Mouse (Mus musculus) forebrain, embryonic 16.5 days (tissue): ENCODE data around the gene Slbp. TPM values are rescaled to one million over a fixed set of nuclear protein-coding genes. Genes with fewer than 3 reads are reported as not detected.
A peak's percentile ranks its signal among the peaks of the same experiment; 100 is the strongest.

ENCODE experiments used
- ATAC-seq: fragments of 200-750 bp; cut with Nextera tagmentation; 2 replicates; pipeline ENCODE4 v1.8.0; 2017; ENCODE audit warnings: mild to moderate bottlenecking, moderate library complexity
- H3K27ac ChIP-seq: fragments of 300-500 bp; sonication (generic); 2 replicates; pipeline ENCODE4 v1.5.1; 2014; ENCODE audit warnings: low read length, control low read depth
- H3K27me3 ChIP-seq: fragments of 300-500 bp; sonication (generic); replicated peaks from 2 replicates; pipeline ENCODE4 v1.6.1; 2014; ENCODE audit warnings: low read length; ENCODE audit not compliant: control insufficient read depth, insufficient read depth
- H3K36me3 ChIP-seq: fragments of 300-500 bp; sonication (generic); 2 replicates; pipeline ENCODE4 v1.6.1; 2014; ENCODE audit not compliant: control insufficient read depth, insufficient read depth
- H3K4me1 ChIP-seq: fragments of 300-500 bp; sonication (generic); replicated peaks from 2 replicates; pipeline ENCODE4 v1.6.1; 2014; ENCODE audit warnings: low read length; ENCODE audit not compliant: control insufficient read depth, insufficient read depth
- H3K4me2 ChIP-seq: fragments of 300-500 bp; sonication (generic); 2 replicates; pipeline ENCODE4 v1.6.1; 2014; ENCODE audit warnings: mild to moderate bottlenecking, low read length, control low read depth
- H3K4me3 ChIP-seq: fragments of 300-500 bp; sonication (generic); replicated peaks from 2 replicates; pipeline ENCODE4 v1.5.1; 2014; ENCODE audit warnings: mild to moderate bottlenecking, low read length, control low read depth
- H3K9ac ChIP-seq: fragments of 300-500 bp; sonication (generic); replicated peaks from 2 replicates; pipeline ENCODE4 v1.6.1; 2014; ENCODE audit warnings: low read depth, low read length, control low read depth
- H3K9me3 ChIP-seq: fragments of 300-500 bp; sonication (generic); 2 replicates; pipeline ENCODE4 v1.6.1; 2016; ENCODE audit warnings: low read length; ENCODE audit not compliant: control insufficient read depth
- WGBS: fragments of 180-500 bp; shearing (Covaris S2); extraction: QIAGEN DNeasy Blood & Tissue Kit; methylation state at CpG from one replicate; pipeline ENCODE4 v1.1.7; 2014; 5-methylcytosine and 5-hydroxymethylcytosine counted together
- polyA plus RNA-seq: library from polyadenylated mRNA; unstranded; fragments of >200 nt; fragmentation: Nextera tagmentation; extraction: Ambion mirVana; gene quantifications from 2 replicates; pipeline ENCODE4 v1.2.1, GENCODE M21; 2015

Slbp gene
- polyA plus RNA-seq, 1 experiment from 2014 or later, result 126 TPM

GRCm38 (mm10) chr5:33589221-33589888 is 63.0 kb downstream of the Slbp start:
- no peak overlapping the region for H3K27ac ChIP-seq
- ATAC-seq, result peak; percentile 69; the same call in 1 of the 2 replicates
- H3K36me3 ChIP-seq, result no peaks in the 10 kb centered on the region
- no peaks in the 10 kb centered on the region for H3K4me1 ChIP-seq
- H3K9me3 ChIP-seq, result no peaks in the 10 kb centered on the region
- H3K27me3 ChIP-seq, result 0 out of 2 replicates have a peak, but pooled peaks cover 11% of the 10 kb centered on the region
- no peak overlapping the region for H3K9ac ChIP-seq
- WGBS, result 68% methylated on average over 5 of the region's 5 CpGs
- H3K4me2 ChIP-seq, result no peak overlapping the region
- no peak overlapping the region for H3K4me3 ChIP-seq

- WGBS, result 63% methylated on average over 3 of the region's 3 CpGs
- Histone ChIP-seq H3K4me3 (no peak overlapping the region), H3K27ac (no peak overlapping the region), H3K9me3 (no peaks in the 10 kb centered on the region), H3K27me3 (0 out of 2 replicates have a peak, but pooled peaks cover 11% of the 10 kb centered on the region), H3K36me3 (no peaks in the 10 kb centered on the region), H3K9ac (no peak overlapping the region), H3K4me1 (no peaks in the 10 kb centered on the region), H3K4me2 (no peak overlapping the region)
- no peak for ATAC-seq
These were observed 64.3 kb downstream of the Slbp start for GRCm38 (mm10) chr5:33588066-33588465.

- Histone ChIP-seq H3K4me3 (no peak overlapping the region), H3K36me3 (no peaks in the 10 kb centered on the region), H3K27ac (no peak overlapping the region), H3K4me1 (no peaks in the 10 kb centered on the region), H3K9me3 (no peaks in the 10 kb centered on the region), H3K9ac (no peak overlapping the region), H3K4me2 (no peak overlapping the region), H3K27me3 (0 out of 2 replicates have a peak, but pooled peaks cover 11% of the 10 kb centered on the region)
- ATAC-seq, result no peak
- WGBS, result 82% methylated on average over 18 of the region's 18 CpGs
These were observed 64.8 kb downstream of the Slbp start for GRCm38 (mm10) chr5:33587498-33588058.

Other genes starting within 250 kb of the Slbp start
- gene Nkx1-1, start 218.6 kb downstream of the Slbp start, polyA plus RNA-seq, result not detected in 2 replicates
- gene Fam53a, start 22.9 kb downstream of the Slbp start, polyA plus RNA-seq, result 39.9 and 41.7 TPM in 2 replicates
- 0.60 and 0.98 TPM in 2 replicates for gene Gm9903, start 22.6 kb downstream of the Slbp start, polyA plus RNA-seq
- gene Tacc3, start 5.6 kb upstream of the Slbp start, polyA plus RNA-seq, result 71.9 and 85.2 TPM in 2 replicates
- gene Tmem129, start 5.8 kb upstream of the Slbp start, polyA plus RNA-seq, result 35.4 and 39.1 TPM in 2 replicates
- gene Fgfr3, start 69.1 kb upstream of the Slbp start, polyA plus RNA-seq, result 29.9 and 33.0 TPM in 2 replicates
- gene Letm1, start 130.2 kb upstream of the Slbp start, polyA plus RNA-seq, result 66.9 and 68.1 TPM in 2 replicates
- gene Nsd2, start 168.2 kb upstream of the Slbp start, polyA plus RNA-seq, result 89.8 and 92.6 TPM in 2 replicates